Mouse (Mus musculus) embryo, embryonic 10.5 days (tissue): ENCODE results near the gene Fam120b.
"Not testable (repeated sequence)": the region's sequence is repeated elsewhere in the genome, so short reads cannot be mapped to it uniquely, and the experiment has no call there.

Experiments used
- DNase-seq: peaks from one replicate; pipeline ENCODE4 v3.0.0-alpha.2; 2015; ENCODE audit warnings: low spot score

Gene Fam120b

GRCm38 (mm10) chr17:15431551-15431950 lies 35.5 kb downstream of the Fam120b start:
- no peak for DNase-seq

- DNase-seq: no peak
These were observed 36.0 kb downstream of the Fam120b start for GRCm38 (mm10) chr17:15432036-15432435.

DNA sequence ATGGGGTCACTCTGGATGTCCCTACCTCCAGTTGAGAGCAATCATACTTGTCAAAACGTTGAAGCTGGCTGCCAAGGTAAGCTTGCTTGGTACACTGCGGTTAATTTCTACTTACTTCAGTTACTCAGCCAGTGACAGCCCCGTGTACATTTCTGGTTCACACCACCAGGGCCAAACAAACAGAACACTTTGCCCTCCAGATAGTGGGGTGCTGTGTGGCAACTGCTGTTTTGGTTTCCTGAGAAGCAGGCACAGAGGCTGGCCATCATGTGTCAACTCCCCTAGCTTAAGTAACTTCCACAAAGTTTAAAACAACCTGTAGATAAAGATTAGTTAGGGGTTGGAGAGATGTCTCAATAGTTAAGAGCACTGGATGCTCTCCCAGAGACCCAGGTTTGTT lies 38.7 kb downstream of the Fam120b start:
- no peak for DNase-seq

DNA sequence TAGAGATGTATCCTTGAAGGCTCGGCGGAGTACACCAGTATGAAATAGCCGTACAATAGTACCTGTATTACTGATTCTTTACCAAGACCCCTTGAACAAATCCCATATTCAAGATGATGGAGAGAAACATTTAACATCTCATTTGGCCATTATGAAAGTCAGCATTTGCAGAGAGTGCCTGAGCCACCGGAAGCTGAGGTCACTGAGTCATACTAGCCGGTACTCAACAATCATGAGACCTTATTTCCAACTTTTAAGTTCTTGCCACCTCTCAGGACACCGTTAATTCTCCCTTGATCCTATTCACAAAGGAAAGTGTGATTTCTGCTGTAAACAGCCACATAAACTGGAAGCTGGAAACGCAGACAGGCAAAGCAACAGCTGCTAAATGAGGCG lies 44.1 kb downstream of the Fam120b start:
- DNase-seq: peak; percentile 11

DNA sequence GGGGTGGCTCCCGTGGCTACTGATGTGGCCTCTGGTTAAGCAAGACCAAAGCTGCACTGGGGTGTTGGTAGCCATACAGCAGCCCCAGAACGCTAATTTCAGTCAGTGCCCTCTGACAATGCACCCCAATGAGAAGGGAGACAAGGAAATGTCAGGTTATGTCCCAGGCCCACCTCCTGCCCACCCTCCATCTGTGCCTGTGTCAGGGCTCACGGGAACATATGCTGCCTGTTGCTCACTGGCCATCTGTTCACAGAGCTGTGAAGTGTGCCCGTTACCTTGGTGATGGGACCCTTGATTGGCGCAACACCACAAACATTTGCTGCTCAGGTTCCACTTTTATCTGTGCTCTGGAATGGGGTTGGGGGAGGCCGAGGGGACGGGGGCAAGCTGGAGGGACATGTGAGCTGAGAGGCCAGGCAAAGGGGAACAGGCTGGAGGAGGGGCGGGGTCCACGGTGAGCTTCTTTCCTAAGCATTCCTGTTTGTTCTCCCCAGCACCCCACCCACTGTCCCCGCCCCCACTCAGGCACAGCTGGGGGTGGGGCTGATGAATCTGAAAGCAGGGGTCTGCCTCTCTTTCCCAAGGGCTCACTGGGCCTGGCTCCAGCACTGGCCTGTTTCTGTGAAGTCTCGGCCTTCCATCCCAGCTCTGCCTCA lies 44.6 kb downstream of the Fam120b start:
- DNase-seq: peak; percentile 86

GRCm38 (mm10) chr17:15445421-15445820 lies 49.4 kb downstream of the Fam120b start:
- DNase-seq: no peak

- DNase-seq: no peak
These were observed 51.8 kb downstream of the Fam120b start for GRCm38 (mm10) chr17:15447831-15448230.

- not testable (repeated sequence) for DNase-seq
These were observed 53.1 kb downstream of the Fam120b start for GRCm38 (mm10) chr17:15449144-15449543.

- DNase-seq: no peak
These were observed 53.6 kb downstream of the Fam120b start for GRCm38 (mm10) chr17:15449606-15450005.

GRCm38 (mm10) chr17:15455203-15455602 lies 59.2 kb downstream of the Fam120b start:
- no peak for DNase-seq

GRCm38 (mm10) chr17:15456595-15456994 lies 60.6 kb downstream of the Fam120b start:
- no peak for DNase-seq

GRCm38 (mm10) chr17:15459761-15460160 lies 63.8 kb downstream of the Fam120b start:
- no peak for DNase-seq

DNA sequence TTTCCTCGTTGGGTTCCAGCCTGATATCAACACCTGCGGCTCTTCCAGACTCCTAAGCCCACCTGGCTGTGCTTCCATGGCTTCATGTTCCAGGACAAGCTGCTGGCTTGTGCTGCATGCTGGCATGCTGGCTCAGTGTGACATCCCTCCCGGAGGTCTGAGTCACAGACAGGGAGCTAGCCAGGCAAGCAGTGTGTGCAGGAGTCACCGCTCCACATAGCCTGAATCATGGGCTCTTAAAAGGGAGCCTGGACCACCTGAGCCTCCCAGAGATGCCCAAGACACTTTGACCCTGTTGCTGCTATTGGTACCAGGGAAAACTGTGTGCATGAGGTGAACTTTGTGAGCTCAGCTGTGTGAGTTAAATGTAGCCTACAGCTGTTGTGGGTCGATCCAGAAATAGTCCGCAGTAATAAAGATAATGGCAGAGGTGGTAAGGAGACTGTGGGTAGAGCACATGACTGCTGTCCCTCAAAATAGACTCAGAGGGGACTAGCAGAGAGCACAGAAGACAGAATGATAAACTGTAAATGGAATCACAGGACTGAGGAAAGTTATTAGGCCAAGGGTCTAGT lies 66.0 kb downstream of the Fam120b start:
- DNase-seq: no peak

GRCm38 (mm10) chr17:15467669-15468068 lies 71.7 kb downstream of the Fam120b start:
- peak; percentile 90 for DNase-seq

- DNase-seq: no peak
These were observed 76.7 kb downstream of the Fam120b start for GRCm38 (mm10) chr17:15472671-15473070.
